Mouse (Mus musculus): ENCODE measurements around the gene Pdlim4.

Gene Pdlim4

GRCm38 (mm10) chr11:54068520-54069371 is at the start of gene Pdlim4:
Pdlim4 (minus strand) TSS chr11:54069014.
- DNase-seq (ENCODE audit: low spot score) = no peak

- DNase-seq (ENCODE audit: low spot score) = no peak
Measured at GRCm38 (mm10) chr11:54117096-54117495, 48.3 kb upstream of the Pdlim4 start.

DNA sequence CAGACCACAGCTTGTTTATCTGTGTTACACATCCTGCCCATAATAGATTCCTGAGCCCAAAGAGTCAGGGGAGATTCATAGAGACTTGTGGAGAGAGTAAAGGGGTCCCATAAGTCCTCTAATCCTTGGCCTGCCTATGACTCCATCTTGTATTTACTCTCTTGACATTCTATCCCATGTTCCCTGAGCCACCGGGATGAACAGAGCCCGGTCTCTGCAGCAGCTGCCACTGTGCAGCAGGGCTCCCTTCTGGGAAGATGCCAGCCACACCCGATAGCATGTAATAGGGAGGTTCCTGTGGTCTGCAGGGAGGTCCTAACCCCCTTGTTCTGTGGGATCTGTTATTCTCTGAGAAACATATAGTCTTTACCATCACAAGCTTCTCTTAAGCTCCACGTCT is 47.6 kb upstream of the Pdlim4 start:
- DNase-seq (ENCODE audit: low spot score) = no peak

DNA sequence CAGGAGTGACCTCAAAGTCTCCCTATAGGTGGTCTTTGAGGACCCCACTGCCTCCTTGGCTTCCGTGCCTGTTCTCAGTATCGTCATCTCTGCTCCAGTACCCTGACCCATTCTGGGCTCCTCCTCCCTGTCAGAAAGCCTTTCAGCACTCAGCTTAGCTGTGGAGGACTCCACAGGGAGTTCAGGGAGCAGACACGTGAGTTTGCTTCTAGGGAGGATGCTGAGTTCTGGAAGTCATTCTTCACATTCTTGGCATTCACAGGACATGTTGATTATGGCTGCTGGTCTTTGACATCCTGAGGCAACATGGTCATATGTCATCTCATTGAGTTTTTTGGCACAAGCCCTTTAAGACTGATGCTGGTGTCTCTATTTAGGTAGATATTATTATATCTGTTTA is 47.1 kb upstream of the Pdlim4 start:
- no peak for DNase-seq (ENCODE audit: low spot score)

DNA sequence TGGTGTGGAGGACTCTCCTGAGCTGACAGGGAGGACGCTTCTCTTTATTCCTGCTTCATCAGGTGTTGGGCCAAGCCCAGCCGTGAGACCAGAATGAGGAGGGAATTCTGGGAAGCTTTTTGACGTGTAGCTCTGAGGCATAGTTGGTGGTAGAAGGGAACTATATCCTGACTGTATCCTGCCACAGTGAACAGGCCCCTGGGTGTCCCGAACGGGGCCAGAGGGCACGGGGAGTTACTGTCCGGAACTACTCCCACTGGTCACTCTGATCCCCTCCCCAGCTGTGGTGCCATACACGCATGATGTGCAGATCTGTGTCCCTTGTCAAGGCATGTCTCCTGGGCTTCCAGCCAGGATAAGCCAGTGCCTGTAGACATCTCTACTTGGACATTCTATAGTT is 46.5 kb upstream of the Pdlim4 start:
- no peak for DNase-seq (ENCODE audit: low spot score)

DNA sequence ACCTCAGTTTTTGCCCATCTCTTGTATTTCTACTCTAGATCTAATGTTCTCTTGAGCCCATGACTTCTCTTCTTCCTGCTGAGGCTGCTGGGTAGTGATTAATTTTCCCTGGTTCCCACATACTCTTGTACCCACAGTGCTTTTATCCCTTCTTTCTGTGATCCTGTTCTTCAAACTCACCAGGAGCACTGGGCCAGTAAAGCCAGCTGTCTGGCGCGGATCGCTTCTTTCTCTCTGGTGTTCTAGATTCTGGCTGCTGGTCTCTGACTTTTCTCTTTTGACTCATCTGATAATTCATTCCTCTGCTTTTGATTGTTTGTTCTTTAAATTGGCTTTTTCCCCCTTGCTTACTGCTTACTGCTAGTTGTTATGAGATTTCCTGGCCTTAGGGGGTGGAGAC is 45.9 kb upstream of the Pdlim4 start:
- no peak for DNase-seq (ENCODE audit: low spot score)

GRCm38 (mm10) chr11:54113352-54113751 is 44.5 kb upstream of the Pdlim4 start:
- no peak for DNase-seq (ENCODE audit: low spot score)

DNA sequence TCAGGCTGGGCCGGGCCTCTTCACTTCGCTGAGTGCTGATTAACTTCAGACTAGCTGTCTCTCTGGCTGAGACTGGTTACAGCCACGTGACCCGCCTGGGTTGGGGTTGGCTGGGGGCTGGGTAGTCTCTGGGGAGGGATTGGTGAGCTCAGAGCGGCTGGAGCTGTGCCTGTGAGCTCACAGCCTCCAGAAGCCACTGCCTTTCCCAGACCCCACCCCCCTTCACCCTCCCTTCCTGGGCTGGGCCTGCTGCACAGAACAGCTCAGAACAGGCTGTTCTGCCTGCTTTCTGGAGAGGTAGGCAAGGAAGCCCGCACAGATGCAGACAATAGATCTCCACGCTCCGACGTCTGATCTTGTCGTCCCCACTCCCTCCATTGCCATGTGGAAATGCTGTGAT is 44.1 kb upstream of the Pdlim4 start:
- peak; percentile 75 for DNase-seq (ENCODE audit: low spot score)

DNA sequence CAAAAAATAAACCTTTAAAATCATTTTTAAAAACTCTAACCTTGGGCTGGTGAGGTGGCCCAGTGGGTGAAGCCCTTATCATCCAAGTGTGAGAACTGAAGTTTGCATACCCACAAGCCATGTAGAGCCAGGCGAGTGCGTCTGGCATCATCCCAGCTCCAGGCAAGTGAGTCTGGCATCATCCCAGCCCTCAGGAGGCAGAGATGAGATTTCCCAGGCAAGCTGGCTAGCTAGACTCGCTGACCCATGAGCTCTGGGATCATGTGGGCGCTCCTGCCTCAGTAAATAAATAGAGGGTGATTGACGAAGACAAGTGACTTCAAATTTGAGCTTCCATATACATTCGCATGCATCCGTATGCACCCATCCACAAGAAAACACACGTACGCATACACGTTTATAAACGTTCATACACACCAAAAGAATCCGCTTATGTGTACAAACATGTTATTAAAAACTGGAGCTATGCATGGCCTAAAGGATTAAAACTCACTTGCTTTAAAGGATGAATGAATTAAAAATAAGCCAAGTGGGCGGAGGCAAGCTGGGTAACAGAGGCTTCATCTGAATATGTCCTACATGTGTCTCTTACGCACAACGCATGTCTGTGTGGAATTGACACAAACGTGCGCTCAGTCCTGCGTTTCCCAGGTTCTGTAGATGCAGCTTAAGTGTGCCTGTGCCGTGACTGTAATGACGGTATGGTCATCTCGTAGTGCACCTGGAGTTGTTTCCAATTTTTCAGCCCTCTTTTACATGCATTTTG is 43.3 kb upstream of the Pdlim4 start:
- DNase-seq (ENCODE audit: low spot score) = no peak

GRCm38 (mm10) chr11:54111291-54111690 is 42.5 kb upstream of the Pdlim4 start:
- no peak for DNase-seq (ENCODE audit: low spot score)

GRCm38 (mm10) chr11:54108894-54109293 is 40.1 kb upstream of the Pdlim4 start:
- DNase-seq (ENCODE audit: low spot score) = no peak

DNA sequence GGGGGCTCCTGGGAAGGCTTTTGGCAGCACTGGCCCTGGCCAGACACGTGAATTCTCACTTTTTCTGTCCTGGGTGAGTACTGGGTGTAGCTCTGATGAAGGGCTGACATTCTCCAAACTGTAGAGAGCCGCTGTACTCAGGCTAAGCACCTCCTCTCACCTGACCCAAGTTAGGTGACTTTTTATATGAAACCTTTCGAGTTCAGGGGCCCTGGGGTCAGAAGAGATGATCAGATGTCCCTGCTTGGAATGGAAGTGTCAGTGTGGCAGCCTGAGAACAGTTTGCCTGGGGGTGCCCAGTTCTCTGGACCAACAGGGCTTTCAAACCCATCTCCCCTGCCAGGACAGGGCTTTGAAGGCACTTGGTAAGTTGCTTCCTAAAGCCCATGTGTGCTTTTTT is 39.3 kb upstream of the Pdlim4 start:
- DNase-seq (ENCODE audit: low spot score) = no peak

GRCm38 (mm10) chr11:54107239-54107638 is 38.4 kb upstream of the Pdlim4 start:
- no peak for DNase-seq (ENCODE audit: low spot score)

GRCm38 (mm10) chr11:54106676-54107075 is 37.9 kb upstream of the Pdlim4 start:
- no peak for DNase-seq (ENCODE audit: low spot score)

DNA sequence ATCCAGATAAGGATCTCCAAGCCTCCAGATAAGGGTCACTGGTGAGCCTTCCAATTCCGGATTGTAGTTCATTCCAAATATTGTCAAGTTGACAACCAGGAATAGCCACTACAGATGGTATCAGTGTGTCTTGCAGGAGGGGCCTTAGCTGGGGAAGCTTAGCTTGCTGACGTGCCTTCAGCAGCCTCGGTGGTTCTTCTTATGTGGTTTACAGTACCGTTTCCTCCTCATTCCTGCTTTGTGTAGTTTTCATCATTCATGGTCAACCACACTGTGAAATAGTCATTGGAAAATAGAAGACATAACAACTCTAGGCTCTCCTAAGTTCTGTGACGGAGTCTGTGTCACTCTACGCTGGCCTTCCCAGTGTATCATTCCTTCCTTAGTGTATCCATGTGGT is 36.2 kb upstream of the Pdlim4 start:
- DNase-seq (ENCODE audit: low spot score) = no peak

DNA sequence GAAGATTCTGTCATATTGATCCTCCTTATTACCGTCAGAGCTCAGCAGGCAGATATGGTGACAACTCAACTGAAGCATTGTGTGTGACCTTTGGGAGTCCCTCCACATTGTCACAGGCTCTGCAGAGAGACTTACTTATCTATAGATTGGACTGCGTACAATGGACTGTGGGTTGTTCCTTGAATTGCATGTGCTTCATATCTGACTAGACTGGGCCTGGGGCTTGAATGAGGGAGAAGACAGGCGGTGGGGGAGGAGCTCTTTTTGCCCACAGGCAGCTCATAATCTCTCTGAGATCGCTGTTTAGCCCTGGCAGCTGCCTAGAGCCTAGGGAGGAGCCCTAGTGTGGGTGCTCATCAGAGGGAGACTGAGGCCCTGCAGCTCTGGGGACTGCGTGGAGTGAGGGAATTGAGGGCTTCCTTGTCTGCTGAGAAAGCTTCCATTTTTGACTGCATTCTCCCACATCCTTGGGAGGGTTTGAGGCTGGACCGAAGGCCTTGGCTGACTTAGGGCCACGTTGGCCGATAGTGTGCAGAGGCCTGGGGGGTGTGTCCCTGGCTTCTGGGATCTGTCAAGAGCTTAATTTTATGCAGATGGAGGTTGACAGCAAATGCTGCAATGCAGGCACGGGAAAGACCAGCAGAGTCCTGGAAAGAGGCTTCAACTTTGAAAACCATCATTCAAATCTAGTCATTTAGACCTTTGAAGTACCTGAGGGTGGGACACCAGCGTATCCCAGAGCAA is 34.1 kb upstream of the Pdlim4 start:
- no peak for DNase-seq (ENCODE audit: low spot score)

DNA sequence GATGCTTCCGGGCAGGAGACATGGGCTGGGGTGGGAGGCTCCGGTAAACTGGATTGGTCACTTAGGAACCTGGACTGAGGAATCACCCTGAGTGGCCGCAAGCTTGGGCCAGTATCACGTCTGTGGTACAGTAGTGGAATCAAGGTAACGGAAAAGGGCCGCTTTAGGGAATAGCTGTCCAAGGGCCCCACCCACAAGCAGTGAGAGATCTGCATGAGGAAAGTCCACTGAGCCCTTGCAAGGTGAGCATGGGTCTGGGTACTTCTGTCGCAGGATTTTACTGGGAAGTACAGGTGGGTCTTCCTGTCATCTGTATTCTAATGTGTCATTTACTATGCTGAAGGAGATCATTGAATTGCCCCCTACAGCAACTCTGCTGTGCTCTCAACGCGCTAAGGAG is 32.9 kb upstream of the Pdlim4 start:
- no peak for DNase-seq (ENCODE audit: low spot score)

- DNase-seq (ENCODE audit: low spot score) = peak; percentile 70
Measured at GRCm38 (mm10) chr11:54100692-54101591, 32.1 kb upstream of the Pdlim4 start.

GRCm38 (mm10) chr11:54100045-54100691 is 31.4 kb upstream of the Pdlim4 start, which contains the start of gene P4ha2:
P4ha2 (plus strand) TSS chr11:54100095.
- DNase-seq (ENCODE audit: low spot score) = no peak

GRCm38 (mm10) chr11:54093000-54093399 is 24.2 kb upstream of the Pdlim4 start:
- DNase-seq (ENCODE audit: low spot score) = no peak

DNA sequence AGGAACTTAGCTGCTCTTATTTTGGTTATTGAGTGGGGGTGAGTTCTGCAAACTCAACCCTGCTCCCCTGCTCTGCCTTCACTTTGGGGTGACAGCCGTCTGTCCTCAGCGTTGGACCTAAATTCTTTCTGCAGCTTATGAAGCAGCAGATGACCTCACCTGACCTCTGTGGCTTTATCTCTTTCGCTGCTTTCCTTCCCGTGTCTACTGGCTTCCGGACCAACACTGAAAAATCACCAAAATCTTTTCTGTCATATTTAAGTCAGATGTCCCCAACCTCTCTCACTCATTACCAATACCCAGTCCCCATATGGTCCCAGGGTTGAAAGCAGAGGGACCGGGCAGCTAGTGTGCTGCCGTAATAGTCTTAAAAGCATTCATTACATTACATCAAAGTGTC is 23.4 kb upstream of the Pdlim4 start:
- no peak for DNase-seq (ENCODE audit: low spot score)

Data from urinary bladder, postnatal 25 days (tissue).